Mouse (Mus musculus) heart, postnatal 0 days (tissue): ENCODE measurements at regions not wholly inside any gene's neighbourhood (a gene's known extent, or its start where the extent isn't known, plus 50 kb on each side); places are given as distances from the start of the nearest gene placed in this dataset.

Source experiments
- CTCF ChIP-seq: IDR thresholded peaks from 2 replicates; pipeline ENCODE4 v1.5.1; 2016; ENCODE audit warnings: antibody characterized with exemption, control low read depth, low read depth
- EP300 ChIP-seq: IDR thresholded peaks from 2 replicates; pipeline ENCODE4 v1.6.1; 2016; ENCODE audit warnings: antibody characterized with exemption, low read depth

GRCm38 (mm10) chr14:55358429-55358828, 120.1 kb upstream of the Dhrs4 start:
- TF ChIP-seq CTCF = no peak
- TF ChIP-seq EP300 = no peak
